ENCODE assay signal across 20 mouse cellular contexts in genomic region chr19:10703470-10703869, GRCm38 (mm10). TPM values are rescaled to one million over a fixed set of nuclear protein-coding genes. Genes with fewer than 3 reads are reported as not detected.
DNase-seq lines count a peak whose midpoint lies in the region; ATAC-seq and TF ChIP-seq lines count a peak whose summit lies in the region.
"Had no signal": no experiment of that assay in that cellular context is flagged by ENCODE, and none has a peak within 500 bp of the region (broad histone marks: within the 10 kb centered on the region; RNA-seq: fewer than 3 reads in every experiment).

No protein-coding gene starts in this region.

- no peak overlapping the region for H3K4me3 ChIP-seq in stomach, postnatal 0 days (ENCODE audit: low read depth, low read length)
- no peak overlapping the region for H3K4me3 ChIP-seq in forebrain, embryonic 16.5 days (replicated peaks; ENCODE audit: low read length)
- H3K4me3 ChIP-seq: forebrain, embryonic 13.5 days; heart, embryonic 15.5 days; neural tube, embryonic 12.5 days had no signal

- peak; percentile 33; the same call in 1 of the 2 replicates for ATAC-seq in common myeloid progenitor, adult 5-6 weeks (replicated peaks; ENCODE audit: low read depth, poor library complexity, severe bottlenecking)
- no peak for ATAC-seq in stomach, postnatal 0 days (ENCODE audit: low FRiP score, low TSS enrichment)
- ATAC-seq in forebrain, embryonic 16.5 days = no peak
- ATAC-seq: forebrain, embryonic 13.5 days; midbrain, embryonic 16.5 days; Patski had no signal

- 59% methylated on average over 8 of the region's 8 CpGs for WGBS in stomach, postnatal 0 days
- WGBS in forebrain, embryonic 16.5 days = 88% methylated on average over 8 of the region's 8 CpGs

- intact Hi-C loops in left cerebral cortex, postnatal 4 days (cut with DNase I) = no loop called here
- intact Hi-C loops in left cerebral cortex, postnatal 25 days (cut with DNase I) = no loop called here

- DNase-seq in adrenal gland, postnatal 14 days = peak; percentile 62
- no peak for DNase-seq in adrenal gland, postnatal 4 days (ENCODE audit: low spot score in 2 of 2)
- DNase-seq in left cerebral cortex, postnatal 4 days = peak; percentile 57
- no peak for DNase-seq in left cerebral cortex, postnatal 25 days (ENCODE audit: low spot score in 2 of 2)
- DNase-seq in stomach, postnatal 0 days (ENCODE audit: low spot score) = no peak
- DNase-seq in ovary, postnatal 14 days (ENCODE audit: low spot score) = no peak
- DNase-seq: gastrocnemius, postnatal 10 days; kidney, adult 8-10 months had no signal

- no peak for TF ChIP-seq EP300 in stomach, postnatal 0 days (optimal IDR thresholded peaks at IDR 0.05)

- H3K9me3 ChIP-seq in stomach, postnatal 0 days (ENCODE audit: control insufficient read depth, low read length) = no peaks in the 10 kb centered on the region
- no peaks in the 10 kb centered on the region for H3K9me3 ChIP-seq in forebrain, embryonic 16.5 days (ENCODE audit: control insufficient read depth, low read length)
- H3K9me3 ChIP-seq: forebrain, embryonic 13.5 days; heart, embryonic 15.5 days; neural tube, embryonic 12.5 days had no signal

- H3K27ac ChIP-seq in stomach, postnatal 0 days (replicated peaks) = peak overlapping the region; percentile 77
- H3K27ac ChIP-seq in forebrain, embryonic 16.5 days (ENCODE audit: low read length) = no peak overlapping the region
- H3K27ac ChIP-seq: forebrain, embryonic 13.5 days; heart, embryonic 15.5 days; hindbrain, embryonic 14.5 days; liver, embryonic 14.5 days; neural tube, embryonic 12.5 days had no signal

- TF ChIP-seq CTCF in stomach, postnatal 0 days (IDR thresholded peaks at IDR 0.05; ENCODE audit: low read depth) = no peak

- H3K9ac ChIP-seq in stomach, postnatal 0 days (ENCODE audit: low read length) = no peak overlapping the region
- H3K9ac ChIP-seq in forebrain, embryonic 16.5 days (replicated peaks; ENCODE audit: low read depth, low read length) = no peak overlapping the region
- H3K9ac ChIP-seq: forebrain, embryonic 13.5 days; heart, embryonic 15.5 days; hindbrain, embryonic 14.5 days; liver, embryonic 14.5 days; neural tube, embryonic 12.5 days had no signal

- H3K36me3 ChIP-seq in stomach, postnatal 0 days (ENCODE audit: control insufficient read depth, insufficient read depth, low read length) = peaks cover 9% of the 10 kb centered on the region
- no peaks in the 10 kb centered on the region for H3K36me3 ChIP-seq in forebrain, embryonic 16.5 days (ENCODE audit: control insufficient read depth, insufficient read depth)

- H3K4me2 ChIP-seq in stomach, postnatal 0 days (replicated peaks; ENCODE audit: low read depth) = no peak overlapping the region
- no peak overlapping the region for H3K4me2 ChIP-seq in forebrain, embryonic 16.5 days (ENCODE audit: low read length)
- H3K4me2 ChIP-seq: forebrain, embryonic 13.5 days; heart, embryonic 15.5 days; hindbrain, embryonic 14.5 days; neural tube, embryonic 12.5 days had no signal

- no peaks in the 10 kb centered on the region for H3K27me3 ChIP-seq in stomach, postnatal 0 days (ENCODE audit: control insufficient read depth, insufficient read depth, low read length)
- H3K27me3 ChIP-seq in forebrain, embryonic 16.5 days (replicated peaks; ENCODE audit: control insufficient read depth, insufficient read depth, low read length) = no peaks in the 10 kb centered on the region
- H3K27me3 ChIP-seq: forebrain, embryonic 13.5 days; heart, embryonic 15.5 days; neural tube, embryonic 12.5 days; Patski had no signal

- H3K4me1 ChIP-seq in stomach, postnatal 0 days (replicated peaks; ENCODE audit: control insufficient read depth, insufficient read depth) = peaks cover 24% of the 10 kb centered on the region
- peaks cover 21% of the 10 kb centered on the region for H3K4me1 ChIP-seq in forebrain, embryonic 16.5 days (replicated peaks; ENCODE audit: control insufficient read depth, insufficient read depth, low read length)

RNA-seq across cellular contexts. Expression of gene Vps37c, which starts 14.9 kb away (rescaled TPM):
- total RNA-seq in adrenal gland, postnatal 14 days (2021) = 19.1 and 23.6 TPM in 2 replicates
- total RNA-seq in adrenal gland, postnatal 4 days (2021) = 10 to 100 TPM; 27.0 to 28.6 TPM
- total RNA-seq in left cerebral cortex, postnatal 4 days (2021) = 10 to 100 TPM; 24.1 to 24.9 TPM
- 10 to 100 TPM; 27.3 to 32.3 TPM for total RNA-seq in left cerebral cortex, postnatal 25 days (2021)
- 6.5 and 11.5 TPM in 2 replicates for total RNA-seq in common myeloid progenitor, adult 5-6 weeks (2017)
- 48.6 and 57.3 TPM in 2 replicates for polyA plus RNA-seq in stomach, postnatal 0 days (2015; fragmentation: Nextera tagmentation; extraction: Ambion mirVana)
- polyA plus RNA-seq in forebrain, embryonic 16.5 days (2015; fragmentation: Nextera tagmentation; extraction: Ambion mirVana) = 38.3 and 40.5 TPM in 2 replicates

RNA-seq across cellular contexts. Expression of gene Pga5, which starts 25.6 kb away (rescaled TPM):
- not detected in 2 replicates for total RNA-seq in adrenal gland, postnatal 14 days (2021)
- under 1 TPM in 1 of 2 experiments, not detected in 1; 0.56 TPM for total RNA-seq in adrenal gland, postnatal 4 days (2021)
- total RNA-seq in left cerebral cortex, postnatal 4 days (2021) = not detected
- total RNA-seq in left cerebral cortex, postnatal 25 days (2021) = not detected
- total RNA-seq in common myeloid progenitor, adult 5-6 weeks (2017) = not detected in 2 replicates
- 22,358 and 23,362 TPM in 2 replicates for polyA plus RNA-seq in stomach, postnatal 0 days (2015; fragmentation: Nextera tagmentation; extraction: Ambion mirVana)
- polyA plus RNA-seq in forebrain, embryonic 16.5 days (2015; fragmentation: Nextera tagmentation; extraction: Ambion mirVana) = not detected in 2 replicates
- total RNA-seq: gastrocnemius, postnatal 10 days; layer of hippocampus, adult 8-10 months; left cerebral cortex, postnatal 10 days had no signal
- polyA plus RNA-seq: embryonic facial prominence, embryonic 14.5 days; forebrain, embryonic 13.5 days; heart, embryonic 15.5 days; hindbrain, embryonic 14.5 days; midbrain, embryonic 16.5 days; neural tube, embryonic 12.5 days had no signal

RNA-seq across cellular contexts. Expression of gene Cd5, which starts 35.3 kb away (rescaled TPM):
- total RNA-seq in adrenal gland, postnatal 14 days (2021) = 1.3 and 8.7 TPM in 2 replicates
- total RNA-seq in adrenal gland, postnatal 4 days (2021) = under 1 TPM; 0.22 to 0.34 TPM
- total RNA-seq in left cerebral cortex, postnatal 4 days (2021) = not detected
- total RNA-seq in left cerebral cortex, postnatal 25 days (2021) = not detected
- 0.53 TPM in 1 of 2 replicates, not detected in the other for total RNA-seq in common myeloid progenitor, adult 5-6 weeks (2017)
- polyA plus RNA-seq in stomach, postnatal 0 days (2015; fragmentation: Nextera tagmentation; extraction: Ambion mirVana) = 1.6 and 1.8 TPM in 2 replicates
- 0.06 and 0.10 TPM in 2 replicates for polyA plus RNA-seq in forebrain, embryonic 16.5 days (2015; fragmentation: Nextera tagmentation; extraction: Ambion mirVana)
- polyA plus RNA-seq: forebrain, embryonic 13.5 days; Patski had no signal

Comparison
In these comparisons a context has a peak if more than half of its experiments do, and no peak if none do; other contexts are left out.
1. DNase-seq: peak in adrenal gland, postnatal 14 days (single experiment) and left cerebral cortex, postnatal 4 days (single experiment); none in adrenal gland, postnatal 4 days (0 of 2), left cerebral cortex, postnatal 25 days (0 of 2), stomach, postnatal 0 days (single experiment) and ovary, postnatal 14 days (single experiment).